Mouse (Mus musculus) kidney, postnatal 4 days (tissue): ENCODE results near the gene Myo1d.

Source experiments
- DNase-seq, 2 experiments: peaks; one replicate each; pipeline ENCODE4 v3.0.0; 2021; ENCODE audit warnings: mixed read lengths in 2 of 2

The Myo1d gene

GRCm38 (mm10) chr11:80532966-80533365, 246.9 kb downstream of the Myo1d start:
- DNase-seq = no peak

- no peak for DNase-seq
These were observed 250.7 kb downstream of the Myo1d start for GRCm38 (mm10) chr11:80529149-80529548.

- DNase-seq = no peak
These were observed 252.1 kb downstream of the Myo1d start for GRCm38 (mm10) chr11:80527697-80528096.

- no peak for DNase-seq
These were observed 255.6 kb downstream of the Myo1d start for GRCm38 (mm10) chr11:80524213-80524612.

DNA sequence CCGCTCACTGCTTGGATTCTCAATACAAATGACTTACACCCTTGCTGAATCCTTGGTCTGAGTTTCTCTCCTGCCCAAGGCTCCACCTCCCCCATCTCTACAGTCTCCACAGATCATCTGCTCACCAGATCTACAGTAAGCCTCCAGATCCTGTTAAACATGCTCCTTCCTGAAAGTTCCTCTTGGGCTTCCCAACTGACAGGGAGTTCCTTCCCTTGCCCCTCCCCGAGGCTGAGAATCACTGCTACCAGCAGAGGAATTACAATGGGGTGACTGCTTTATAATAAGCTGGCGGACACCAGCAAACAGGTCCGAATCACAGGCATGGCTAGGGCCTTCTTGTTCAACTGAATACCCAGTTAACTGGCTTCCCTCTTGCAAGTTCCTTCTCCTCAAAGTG, 256.4 kb downstream of the Myo1d start:
- peak in 1 of 2 experiments; percentile 29 for DNase-seq

DNA sequence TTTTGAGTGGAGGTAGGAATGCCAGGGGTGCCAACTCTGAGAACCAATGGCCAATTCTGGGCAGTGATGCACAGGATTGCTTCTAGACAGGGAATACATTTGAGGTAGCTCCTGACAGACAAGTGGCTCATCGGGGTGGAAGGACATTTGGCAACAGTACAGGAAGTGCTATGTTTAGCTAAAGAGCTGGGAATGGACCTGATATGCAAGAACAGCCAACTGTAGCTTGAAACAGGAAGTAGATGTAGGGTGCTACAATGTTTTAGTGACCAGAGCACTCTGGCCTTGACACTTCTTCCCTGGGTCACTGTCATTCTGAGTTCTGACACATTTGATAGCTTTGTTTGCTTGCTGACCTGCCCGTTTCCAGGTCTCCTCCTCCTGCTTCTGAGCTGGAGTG, 257.0 kb downstream of the Myo1d start:
- no peak for DNase-seq

DNA sequence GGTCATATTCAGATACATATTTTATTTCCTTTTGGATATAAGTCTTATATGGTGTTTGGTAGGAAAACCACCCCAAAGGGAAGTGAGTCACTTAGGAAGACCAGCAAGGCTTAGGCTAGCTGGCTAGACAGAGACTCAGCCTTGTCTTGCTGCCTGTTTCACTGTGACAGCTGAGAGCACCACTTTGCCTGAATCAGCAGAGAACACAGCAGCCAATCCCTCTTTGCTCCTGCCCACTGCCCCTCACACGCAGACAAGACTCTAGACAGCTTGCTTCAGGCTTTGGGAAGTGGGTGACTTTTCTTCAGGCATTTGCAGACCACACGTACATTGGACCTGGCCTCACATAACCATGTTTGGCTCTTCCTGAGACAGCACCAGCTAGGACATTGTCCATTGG, 258.7 kb downstream of the Myo1d start:
- DNase-seq = no peak

DNA sequence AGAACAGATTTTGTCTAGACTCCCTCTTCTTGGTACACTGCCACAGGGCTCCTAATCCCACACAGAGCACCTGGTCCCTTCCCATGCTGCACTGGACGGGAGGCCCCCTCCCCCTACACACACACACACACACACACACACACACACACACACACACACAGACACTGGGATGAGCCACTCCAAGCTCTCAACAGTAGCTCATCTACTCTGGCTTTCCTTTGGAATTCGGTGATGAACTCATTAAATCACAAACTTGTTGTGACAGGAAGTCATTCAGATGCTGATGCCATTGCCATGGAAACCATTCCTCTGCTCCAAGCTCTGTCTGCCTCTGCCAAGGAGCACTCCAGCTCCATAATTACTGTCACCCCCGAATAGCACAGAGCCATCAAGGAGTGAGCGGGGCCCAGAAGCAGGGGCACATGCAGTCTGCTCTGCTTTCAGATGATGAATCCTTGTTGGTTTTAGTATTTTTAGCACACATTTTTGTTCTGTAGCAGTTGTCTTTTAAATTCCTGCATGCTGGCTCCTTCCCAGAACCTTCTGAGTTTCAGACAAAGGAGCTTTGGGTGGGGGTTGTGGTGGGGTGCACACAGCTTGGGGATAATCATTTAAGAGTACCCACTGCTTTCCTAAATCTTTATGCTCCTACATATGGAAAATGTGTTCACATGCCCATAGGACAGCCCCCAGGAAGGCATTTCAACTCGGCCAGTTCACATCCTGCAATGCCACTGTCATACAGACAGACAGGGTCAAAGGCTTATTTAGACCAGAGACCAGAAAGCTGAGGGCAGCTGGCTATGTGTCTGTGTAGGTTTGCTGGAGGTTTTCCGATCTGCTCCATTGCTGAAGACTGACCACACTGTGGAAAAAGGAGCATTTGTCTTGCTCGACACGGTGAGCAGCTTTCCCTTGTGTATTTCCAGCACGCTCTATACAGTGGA, 261.1 kb downstream of the Myo1d start:
- DNase-seq = peak in 1 of 2 experiments; percentile 22

GRCm38 (mm10) chr11:80515895-80516294, 263.9 kb downstream of the Myo1d start:
- DNase-seq = no peak

GRCm38 (mm10) chr11:80515346-80515745, 264.5 kb downstream of the Myo1d start:
- no peak for DNase-seq

- peak in 1 of 2 experiments; percentile 14 for DNase-seq
These were observed 266.0 kb downstream of the Myo1d start for GRCm38 (mm10) chr11:80513796-80514195.

DNA sequence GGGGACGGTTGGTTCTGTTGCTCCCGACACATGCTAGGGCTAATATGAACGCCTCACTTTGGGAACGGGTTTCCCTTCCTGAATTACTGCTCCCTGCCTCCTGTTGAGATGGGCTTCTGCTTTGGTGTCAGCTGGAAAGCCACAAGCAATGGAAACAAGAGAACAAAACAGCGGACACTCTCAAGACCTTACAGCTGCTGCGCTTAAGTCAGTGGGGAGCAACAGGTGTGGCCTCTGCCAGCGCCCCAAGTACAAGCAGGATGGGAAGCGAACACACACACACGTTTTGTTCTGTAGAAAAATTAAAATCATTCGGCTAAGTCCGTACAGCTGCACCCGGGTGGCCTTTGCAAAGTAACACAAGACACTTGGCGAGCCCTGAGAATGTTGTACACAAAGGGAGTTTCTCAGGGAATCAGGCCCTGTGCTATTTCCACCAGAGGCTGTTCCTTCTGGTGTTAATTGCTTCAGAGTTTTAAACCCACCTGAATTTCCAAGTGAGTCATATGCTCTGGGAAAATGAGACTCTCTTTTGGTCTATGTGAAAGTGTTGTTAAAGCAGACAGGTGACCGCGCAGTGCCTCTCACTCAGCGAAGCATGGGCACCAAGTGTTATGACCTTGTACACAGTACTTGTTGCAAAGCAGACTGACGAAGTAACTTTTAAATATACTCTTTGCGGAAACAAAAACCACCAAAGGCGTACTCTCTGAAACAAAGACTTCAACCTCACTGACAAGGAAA, 267.3 kb downstream of the Myo1d start:
- DNase-seq = no peak

GRCm38 (mm10) chr11:80510124-80510523, 269.7 kb downstream of the Myo1d start:
- no peak for DNase-seq

DNA sequence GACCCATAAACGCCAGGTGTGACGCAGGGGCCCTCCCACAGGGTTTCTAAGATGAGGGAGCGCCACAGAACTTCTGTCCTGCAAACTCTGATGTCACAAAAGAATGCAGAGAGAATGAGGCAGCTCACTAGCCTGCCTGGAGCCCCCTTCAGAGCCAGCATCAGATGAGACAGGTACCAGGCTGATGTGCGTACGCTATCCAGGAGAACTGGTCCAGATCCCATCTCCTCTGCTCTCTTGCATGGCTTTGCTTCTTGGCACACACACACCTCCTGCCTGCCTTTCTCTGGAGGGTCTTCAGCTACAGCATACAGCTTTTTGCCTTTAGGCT, 270.7 kb downstream of the Myo1d start:
- no peak for DNase-seq

DNA sequence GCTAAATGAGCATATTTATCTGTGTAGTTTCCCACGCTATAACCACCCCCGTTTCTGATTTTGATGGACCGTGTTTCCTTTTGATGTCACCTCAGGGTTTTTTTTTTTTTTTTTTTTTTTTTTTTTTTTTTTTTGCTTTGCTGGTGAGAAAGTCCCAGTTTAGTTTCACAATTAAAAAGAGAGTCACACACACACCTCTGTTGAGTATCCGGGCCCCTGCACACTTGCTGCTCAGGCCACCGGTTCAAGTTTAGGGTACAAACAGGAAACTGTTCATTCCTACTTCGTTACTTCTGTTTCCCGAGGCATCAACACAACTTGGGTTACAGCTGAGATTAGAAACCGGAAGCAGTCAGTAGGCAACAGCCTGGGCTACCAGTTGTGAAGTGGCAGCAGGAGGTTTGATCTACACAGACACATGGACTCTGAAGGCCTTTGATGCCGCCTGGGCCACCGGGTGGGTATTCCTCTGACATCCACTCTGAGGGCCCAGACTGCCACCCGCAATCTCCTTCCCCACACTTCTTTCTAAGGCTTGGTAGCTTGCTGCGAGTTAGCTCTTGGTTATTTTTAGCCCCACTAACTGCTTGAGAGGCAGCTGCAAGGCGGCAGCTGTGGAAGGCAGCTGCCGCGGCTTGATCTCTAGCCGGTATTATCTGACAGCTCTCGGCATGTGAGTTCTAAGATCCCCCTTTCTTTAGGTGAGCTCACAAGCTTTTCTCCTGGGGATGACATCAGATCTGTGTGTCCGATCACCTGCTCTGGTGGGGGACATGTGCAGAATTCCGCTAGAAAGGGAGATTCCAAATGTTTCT, 271.3 kb downstream of the Myo1d start:
- no peak for DNase-seq

- DNase-seq = no peak
These were observed 272.0 kb downstream of the Myo1d start for GRCm38 (mm10) chr11:80507791-80508190.

GRCm38 (mm10) chr11:80506483-80506882, 273.3 kb downstream of the Myo1d start:
- no peak for DNase-seq

DNA sequence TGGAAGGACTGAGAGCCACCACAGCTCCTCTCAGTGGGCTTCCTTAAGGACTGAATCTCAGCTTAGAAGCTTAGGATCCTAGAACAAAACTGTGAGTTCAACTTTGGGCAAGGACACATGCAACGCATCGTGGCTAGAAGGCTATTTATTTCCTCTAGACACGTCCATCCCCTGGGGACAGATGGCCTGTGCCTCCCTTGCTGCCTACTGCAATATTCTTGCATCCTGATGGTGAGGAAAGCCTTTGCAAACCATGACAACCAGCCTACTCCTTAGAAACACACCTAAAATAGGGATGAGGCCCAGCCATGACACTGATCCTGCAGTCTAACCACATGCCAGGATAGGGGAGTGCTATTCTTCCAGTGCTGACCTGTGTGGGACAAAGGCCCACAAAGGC, 274.2 kb downstream of the Myo1d start:
- DNase-seq = no peak

GRCm38 (mm10) chr11:80504519-80505385, 275.1 kb downstream of the Myo1d start:
- DNase-seq = no peak

GRCm38 (mm10) chr11:80503726-80504452, 275.9 kb downstream of the Myo1d start:
- peak; percentile 14 to 29 for DNase-seq

GRCm38 (mm10) chr11:80503281-80503680, 276.5 kb downstream of the Myo1d start:
- DNase-seq = no peak
